ENCODE assay signal across 8 mouse cellular contexts in the genomic region with DNA sequence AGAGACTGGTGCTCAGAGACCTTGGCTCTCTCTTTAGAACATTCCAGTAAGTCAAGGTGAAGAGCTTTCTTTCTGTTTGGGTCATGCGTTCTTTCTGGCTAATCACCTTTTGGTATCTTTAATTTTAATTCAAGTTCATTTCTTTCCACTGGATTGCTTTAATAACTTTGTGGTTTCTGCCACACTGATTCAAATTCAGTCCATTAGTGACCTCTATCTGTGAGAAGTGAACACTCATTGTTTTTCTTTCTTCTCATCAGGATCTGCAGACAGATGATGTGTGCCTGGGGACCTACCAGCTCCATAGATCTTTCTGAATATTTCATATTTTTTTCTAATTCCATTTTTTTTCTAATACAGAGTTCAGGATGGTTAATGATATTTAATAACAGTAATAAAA. TPM values are rescaled to one million over a fixed set of nuclear protein-coding genes. Genes with fewer than 3 reads are reported as not detected.
DNase-seq lines count a peak whose midpoint lies in the region; ATAC-seq and TF ChIP-seq lines count a peak whose summit lies in the region.

No protein-coding gene starts in this region.

- peak overlapping the region; percentile 73 for H3K4me3 ChIP-seq in lung, embryonic 14.5 days (ENCODE audit: low read depth, low read length)
- no peak overlapping the region; the same call in 1 of the 2 replicates for H3K4me3 ChIP-seq in intestine, embryonic 16.5 days (ENCODE audit: low read length)
- H3K4me3 ChIP-seq in stomach, embryonic 14.5 days (ENCODE audit: low read depth, low read length): peak overlapping the region; percentile 80; the same call in 1 of the 2 replicates

- peaks cover 3% of the 10 kb centered on the region; the same call in 1 of the 2 replicates for H3K27me3 ChIP-seq in lung, embryonic 14.5 days (ENCODE audit: insufficient read depth, low read length)
- H3K27me3 ChIP-seq in intestine, embryonic 16.5 days (replicated peaks; ENCODE audit: control insufficient read depth, insufficient read depth, low read length): peaks cover 5% of the 10 kb centered on the region
- H3K27me3 ChIP-seq in stomach, embryonic 14.5 days (ENCODE audit: control insufficient read depth, insufficient read depth, low read length): no peaks in the 10 kb centered on the region

- peaks cover 6% of the 10 kb centered on the region; the same call in 1 of the 2 replicates for H3K4me1 ChIP-seq in lung, embryonic 14.5 days (ENCODE audit: insufficient read depth)
- H3K4me1 ChIP-seq in intestine, embryonic 16.5 days (ENCODE audit: control insufficient read depth, insufficient read depth, low read length): peaks cover 9% of the 10 kb centered on the region
- H3K4me1 ChIP-seq in stomach, embryonic 14.5 days (ENCODE audit: control insufficient read depth, insufficient read depth, low read length): no peaks in the 10 kb centered on the region; the same call in 1 of the 2 replicates

- DNase-seq in embryo, embryonic 10 days (ENCODE audit: low spot score): peak; percentile 7
- DNase-seq in embryo, embryonic 11 days: no peak
- peak; percentile 53 for DNase-seq in lung, embryonic 14.5 days
- no peak for DNase-seq in lung, adult 18-20 months
- DNase-seq in thymus, postnatal 36 days: no peak
- no peak for DNase-seq in right cerebral cortex, adult 2 months (ENCODE audit: low spot score in 2 of 2)

- H3K4me2 ChIP-seq in lung, embryonic 14.5 days: peak overlapping the region; percentile 79
- peak overlapping the region; percentile 85; the same call in 1 of the 2 replicates for H3K4me2 ChIP-seq in intestine, embryonic 16.5 days (ENCODE audit: low read depth, low read length)
- peak overlapping the region; percentile 72 for H3K4me2 ChIP-seq in stomach, embryonic 14.5 days (replicated peaks; ENCODE audit: low read depth, low read length)

- peak; percentile 43 for TF ChIP-seq CTCF in lung, embryonic 14.5 days (IDR thresholded peaks at IDR 0.05; ENCODE audit: low read depth)

- no peak for ATAC-seq in lung, embryonic 14.5 days (ENCODE audit: insufficient read depth)
- ATAC-seq in intestine, embryonic 16.5 days: no peak
- no peak for ATAC-seq in stomach, embryonic 14.5 days (ENCODE audit: insufficient number of reproducible peaks, insufficient read depth, low FRiP score, low read depth)

- 38% methylated on average over 1 of the region's 1 CpGs for WGBS in lung, embryonic 14.5 days
- 54% methylated on average over 1 of the region's 1 CpGs for WGBS in intestine, embryonic 16.5 days
- 30% methylated on average over 1 of the region's 1 CpGs for WGBS in stomach, embryonic 14.5 days

- no peaks in the 10 kb centered on the region for H3K9me3 ChIP-seq in lung, embryonic 14.5 days (ENCODE audit: low read depth, low read length)
- H3K9me3 ChIP-seq in intestine, embryonic 16.5 days (ENCODE audit: control insufficient read depth, low read length): no peaks in the 10 kb centered on the region
- H3K9me3 ChIP-seq in stomach, embryonic 14.5 days (ENCODE audit: control insufficient read depth, low read depth, low read length): no peaks in the 10 kb centered on the region

- no peaks in the 10 kb centered on the region for H3K36me3 ChIP-seq in lung, embryonic 14.5 days (ENCODE audit: insufficient read depth)
- no peaks in the 10 kb centered on the region for H3K36me3 ChIP-seq in intestine, embryonic 16.5 days (ENCODE audit: control insufficient read depth, insufficient read depth, low read length)
- H3K36me3 ChIP-seq in stomach, embryonic 14.5 days (ENCODE audit: control insufficient read depth, insufficient read depth, low read length): no peaks in the 10 kb centered on the region

- H3K27ac ChIP-seq in lung, embryonic 14.5 days (ENCODE audit: low read depth): no peak overlapping the region
- no peak overlapping the region for H3K27ac ChIP-seq in intestine, embryonic 16.5 days (ENCODE audit: low read length)
- H3K27ac ChIP-seq in stomach, embryonic 14.5 days (ENCODE audit: low read length): no peak overlapping the region

- H3K9ac ChIP-seq in lung, embryonic 14.5 days: no peak overlapping the region
- H3K9ac ChIP-seq in intestine, embryonic 16.5 days (ENCODE audit: low read depth, low read length): no peak overlapping the region
- peak overlapping the region; percentile 21; the same call in 1 of the 2 replicates for H3K9ac ChIP-seq in stomach, embryonic 14.5 days (replicated peaks; ENCODE audit: low read depth, low read length)

RNA-seq across cellular contexts. Expression of a gene that starts 6.5 kb away (rescaled TPM):
- 14.1 and 15.6 TPM in 2 replicates for polyA plus RNA-seq in lung, embryonic 14.5 days (2014; fragmentation: Nextera tagmentation; extraction: Ambion mirVana)
- polyA plus RNA-seq in intestine, embryonic 16.5 days (2015; fragmentation: Nextera tagmentation; extraction: Ambion mirVana): 8.5 and 8.6 TPM in 2 replicates
- polyA plus RNA-seq in stomach, embryonic 14.5 days (2014; fragmentation: Nextera tagmentation; extraction: Ambion mirVana): 27.3 and 34.9 TPM in 2 replicates

Comparison
In these comparisons a context has a peak if more than half of its experiments do, and no peak if none do; other contexts are left out.
1. DNase-seq: peak in embryo, embryonic 10 days (single experiment) and lung, embryonic 14.5 days (single experiment); none in embryo, embryonic 11 days (single experiment), lung, adult 18-20 months (0 of 2), thymus, postnatal 36 days (0 of 2) and right cerebral cortex, adult 2 months (0 of 2).
2. Peak in every context shown above with its lines, with median percentiles within 50 percentile points of each other: H3K4me2 ChIP-seq.